Mouse (Mus musculus) lung, postnatal 0 days (tissue): ENCODE results near the gene Adgrl2.

Experiments used
- CTCF ChIP-seq: IDR thresholded peaks from 2 replicates; pipeline ENCODE4 v1.5.1; 2016; ENCODE audit warnings: antibody characterized with exemption, mild to moderate bottlenecking
- EP300 ChIP-seq: IDR thresholded peaks from 2 replicates; pipeline ENCODE4 v1.6.1; 2016; ENCODE audit warnings: antibody characterized with exemption, mild to moderate bottlenecking, control low read depth

DNA sequence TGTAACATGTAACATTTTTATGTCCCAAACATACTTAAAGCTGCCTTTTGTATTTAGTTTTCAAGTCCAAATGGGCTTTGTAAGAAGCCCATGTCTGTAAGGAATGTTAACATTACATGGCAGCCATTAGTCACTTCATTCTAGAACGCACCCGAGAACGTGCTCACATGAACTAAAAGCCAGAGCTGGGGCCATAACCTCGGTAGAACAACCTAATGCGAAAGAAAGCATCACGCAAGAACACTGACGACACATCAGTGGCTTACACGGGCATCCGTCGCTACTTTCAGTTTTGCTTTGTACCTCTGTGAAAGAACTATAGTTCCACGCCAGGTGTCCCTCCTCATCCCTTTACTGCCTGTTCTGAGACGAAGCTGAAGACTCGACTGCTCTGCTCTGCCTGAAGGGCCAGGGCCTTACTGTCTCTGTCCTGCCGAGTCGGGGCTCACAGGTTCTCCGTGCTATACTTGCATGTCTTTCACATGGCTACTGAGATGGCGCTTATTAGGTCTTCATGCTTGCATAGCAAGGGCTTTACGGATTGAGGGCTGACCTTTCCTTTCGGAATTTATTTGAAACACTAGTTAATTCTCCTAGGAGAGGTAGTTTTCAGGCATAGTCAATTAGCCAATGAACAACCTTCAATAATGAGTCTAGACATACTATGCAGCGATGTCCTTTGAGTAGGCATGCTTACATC is 157.1 kb downstream of the Adgrl2 start:
- TF ChIP-seq EP300 (no peak), CTCF (no peak)
